ENCODE assay signal across 8 mouse cellular contexts in the genomic region with DNA sequence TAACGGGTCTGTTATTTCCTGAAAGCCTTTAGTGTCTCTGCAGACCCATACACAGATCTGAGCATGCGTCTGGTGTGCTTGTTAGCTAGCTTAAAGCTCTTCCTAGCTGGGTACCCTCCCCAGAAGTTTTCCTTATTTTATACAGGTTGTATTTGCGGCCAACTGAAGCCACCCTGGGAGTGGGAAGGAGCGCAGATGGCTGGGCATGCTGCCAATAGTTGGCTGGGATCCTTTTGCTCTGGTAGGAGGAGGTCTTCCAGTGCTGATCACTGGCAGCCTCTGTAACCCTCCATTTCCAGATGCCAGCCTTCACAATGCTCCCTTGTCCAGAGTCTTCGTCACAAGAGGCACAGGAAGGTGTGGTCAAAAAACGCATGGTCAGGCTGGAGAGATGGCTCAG. TPM values are rescaled to one million over a fixed set of nuclear protein-coding genes. Genes with fewer than 3 reads are reported as not detected.
A peak's percentile ranks its signal among the peaks of the same experiment; 100 is the strongest.
DNase-seq lines count a peak whose midpoint lies in the region; ATAC-seq lines count a peak whose summit lies in the region.

No protein-coding gene starts in this region.

- H3K4me3 ChIP-seq in midbrain, embryonic 13.5 days (replicated peaks), result no peak overlapping the region
- H3K4me3 ChIP-seq in midbrain, embryonic 11.5 days (ENCODE audit: low read depth, low read length), result no peak overlapping the region

- H3K4me2 ChIP-seq in midbrain, embryonic 13.5 days (replicated peaks), result no peak overlapping the region
- H3K4me2 ChIP-seq in midbrain, embryonic 11.5 days, result no peak overlapping the region

- DNase-seq in midbrain, embryonic 11.5 days (ENCODE audit: low spot score, missing footprints), result no peak
- peak; percentile 53 to 63 for DNase-seq in cerebellum, postnatal 36 days
- DNase-seq in heart, postnatal 36 days, result peak; percentile 36 to 53
- peak; percentile 26 to 67 for DNase-seq in layer of hippocampus, postnatal 25 days (ENCODE audit: extremely low spot score in 1 of 2, low spot score in 1 of 2)
- peak; percentile 34 for DNase-seq in ovary, adult 18-20 months (ENCODE audit: low spot score)
- DNase-seq in embryo, embryonic 11 days, result no peak

- 0 out of 2 replicates have a peak, but pooled peaks cover 3% of the 10 kb centered on the region for H3K4me1 ChIP-seq in midbrain, embryonic 13.5 days (replicated peaks)
- H3K4me1 ChIP-seq in midbrain, embryonic 11.5 days (ENCODE audit: control insufficient read depth, insufficient read depth, low read length), result no peaks in the 10 kb centered on the region

- H3K27ac ChIP-seq in midbrain, embryonic 13.5 days, result 0 out of 2 replicates have a peak overlapping the region, but pooled peaks have one; percentile 32
- H3K27ac ChIP-seq in midbrain, embryonic 11.5 days (ENCODE audit: low read depth, low read length), result no peak overlapping the region

- no peaks in the 10 kb centered on the region for H3K27me3 ChIP-seq in midbrain, embryonic 13.5 days
- H3K27me3 ChIP-seq in midbrain, embryonic 11.5 days (ENCODE audit: control insufficient read depth, insufficient read depth, low read length), result no peaks in the 10 kb centered on the region

- H3K9ac ChIP-seq in midbrain, embryonic 13.5 days (replicated peaks), result no peak overlapping the region
- H3K9ac ChIP-seq in midbrain, embryonic 11.5 days (ENCODE audit: low read length), result no peak overlapping the region

- H3K36me3 ChIP-seq in midbrain, embryonic 13.5 days, result peaks cover 10% of the 10 kb centered on the region
- no peaks in the 10 kb centered on the region for H3K36me3 ChIP-seq in midbrain, embryonic 11.5 days (ENCODE audit: control insufficient read depth, insufficient read depth, low read length)

- peak; percentile 78; the same call in 1 of the 2 replicates for ATAC-seq in midbrain, embryonic 13.5 days
- no peak for ATAC-seq in midbrain, embryonic 11.5 days (ENCODE audit: low FRiP score)
- ATAC-seq in monocyte, adult 5-6 weeks (replicated peaks; ENCODE audit: insufficient number of reproducible peaks, low FRiP score, low TSS enrichment, poor library complexity, severe bottlenecking), result no peak

- no peaks in the 10 kb centered on the region for H3K9me3 ChIP-seq in midbrain, embryonic 13.5 days
- H3K9me3 ChIP-seq in midbrain, embryonic 11.5 days (ENCODE audit: control insufficient read depth, low read length), result no peaks in the 10 kb centered on the region

- intact Hi-C loops in heart, postnatal 36 days (cut with DNase I), result no loop called here

- 62% methylated on average over 6 of the region's 6 CpGs for WGBS in midbrain, embryonic 13.5 days
- whole genome bisulfite sequencing in midbrain, embryonic 11.5 days, result 87% methylated on average over 6 of the region's 6 CpGs

RNA-seq across cellular contexts. Expression of gene Gm35549, which starts 7.0 kb away (rescaled TPM):
- polyA plus RNA-seq in midbrain, embryonic 13.5 days (2015; fragmentation: Nextera tagmentation; extraction: Ambion mirVana), result 0.28 TPM in 1 of 2 replicates, not detected in the other
- polyA plus RNA-seq in midbrain, embryonic 11.5 days (2014; fragmentation: Nextera tagmentation; extraction: Ambion mirVana), result 0.38 TPM in 1 of 2 replicates, not detected in the other
- total RNA-seq in heart, postnatal 36 days (2021), result not detected
- not detected for total RNA-seq in layer of hippocampus, postnatal 25 days (2021)
- total RNA-seq in monocyte, adult 5-6 weeks (2017), result not detected in 3 replicates

RNA-seq across cellular contexts. Expression of gene Zfp445, which starts 29.0 kb away (rescaled TPM):
- polyA plus RNA-seq in midbrain, embryonic 13.5 days (2015; fragmentation: Nextera tagmentation; extraction: Ambion mirVana), result 109 and 116 TPM in 2 replicates
- polyA plus RNA-seq in midbrain, embryonic 11.5 days (2014; fragmentation: Nextera tagmentation; extraction: Ambion mirVana), result 78.9 and 79.9 TPM in 2 replicates
- 10 to 100 TPM; 81.3 to 84.5 TPM for total RNA-seq in heart, postnatal 36 days (2021)
- 100 to 1,000 TPM; 137 to 183 TPM for total RNA-seq in layer of hippocampus, postnatal 25 days (2021)
- total RNA-seq in monocyte, adult 5-6 weeks (2017), result 75.8 to 125 TPM (median 95.0 TPM) in 3 replicates

RNA-seq across cellular contexts. Expression of gene Tcaim, which starts 31.5 kb away (rescaled TPM):
- polyA plus RNA-seq in midbrain, embryonic 13.5 days (2015; fragmentation: Nextera tagmentation; extraction: Ambion mirVana), result 8.1 and 8.2 TPM in 2 replicates
- polyA plus RNA-seq in midbrain, embryonic 11.5 days (2014; fragmentation: Nextera tagmentation; extraction: Ambion mirVana), result 5.7 and 5.8 TPM in 2 replicates
- total RNA-seq in heart, postnatal 36 days (2021), result 10 to 100 TPM; 50.0 to 58.1 TPM
- 10 to 100 TPM; 18.3 to 19.2 TPM for total RNA-seq in layer of hippocampus, postnatal 25 days (2021)
- total RNA-seq in monocyte, adult 5-6 weeks (2017), result 6.7 to 12.6 TPM (median 7.8 TPM) in 3 replicates

RNA-seq across cellular contexts. Expression of gene Zkscan7, which starts 48.7 kb away (rescaled TPM):
- polyA plus RNA-seq in midbrain, embryonic 13.5 days (2015; fragmentation: Nextera tagmentation; extraction: Ambion mirVana), result 4.7 TPM in 2 replicates
- polyA plus RNA-seq in midbrain, embryonic 11.5 days (2014; fragmentation: Nextera tagmentation; extraction: Ambion mirVana), result 2.6 and 3.3 TPM in 2 replicates
- total RNA-seq in heart, postnatal 36 days (2021), result 1 to 10 TPM; 6.3 to 6.6 TPM
- 1 to 10 TPM; 4.1 to 5.9 TPM for total RNA-seq in layer of hippocampus, postnatal 25 days (2021)
- 3.0 to 13.1 TPM (median 4.2 TPM) in 3 replicates for total RNA-seq in monocyte, adult 5-6 weeks (2017)

Comparison
In these comparisons a context has a peak if more than half of its experiments do, and no peak if none do; other contexts are left out.
1. DNase-seq: peak in cerebellum, postnatal 36 days (2 of 2), heart, postnatal 36 days (2 of 2), layer of hippocampus, postnatal 25 days (2 of 2) and ovary, adult 18-20 months (single experiment); none in midbrain, embryonic 11.5 days (single experiment) and embryo, embryonic 11 days (single experiment).